Mouse (Mus musculus) embryo, embryonic 10 days (tissue): Measurements from ENCODE around the gene Krt18.
A peak's percentile ranks its signal among the peaks of the same experiment; 100 is the strongest.
"Not testable (repeated sequence)": the region's sequence is repeated elsewhere in the genome, so short reads cannot be mapped to it uniquely, and the experiment has no call there.

ENCODE experiments used
- DNase-seq: peaks from one replicate; pipeline ENCODE4 v3.0.0-alpha.2; 2015; ENCODE audit warnings: low spot score

Krt18 gene

DNA sequence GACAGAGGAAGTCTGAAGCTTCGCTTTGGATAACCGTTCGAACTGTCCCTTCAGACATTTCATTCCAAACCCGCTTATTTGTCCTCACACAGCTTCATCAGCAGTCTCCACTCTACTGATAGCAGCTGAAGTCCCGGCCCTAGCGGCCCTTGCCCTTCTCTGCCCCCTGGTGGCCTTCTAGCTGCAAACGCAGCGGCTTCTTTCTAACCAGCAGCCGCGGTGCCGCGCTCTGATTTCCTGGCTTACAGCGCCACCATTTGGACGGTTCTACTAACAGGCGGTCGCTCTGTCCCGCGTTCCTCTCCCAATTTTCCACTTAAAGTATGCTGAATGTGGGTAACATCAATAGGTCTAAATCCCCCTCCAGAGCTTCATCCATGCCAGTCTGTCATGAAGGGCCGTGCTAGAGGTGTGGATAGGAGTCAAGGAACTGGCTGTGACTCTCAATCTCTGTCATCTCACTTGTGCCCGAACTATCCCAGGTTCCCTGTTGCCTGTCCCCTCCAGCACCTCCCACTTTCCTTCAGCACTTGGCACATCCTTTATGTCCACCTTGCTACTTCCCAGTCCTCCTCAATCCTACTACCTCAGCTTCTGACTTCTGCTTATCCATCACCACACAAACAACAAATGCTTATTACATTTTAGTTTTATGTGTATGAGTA, 37.8 kb downstream of the Krt18 start:
- peak; percentile 97 for DNase-seq

DNA sequence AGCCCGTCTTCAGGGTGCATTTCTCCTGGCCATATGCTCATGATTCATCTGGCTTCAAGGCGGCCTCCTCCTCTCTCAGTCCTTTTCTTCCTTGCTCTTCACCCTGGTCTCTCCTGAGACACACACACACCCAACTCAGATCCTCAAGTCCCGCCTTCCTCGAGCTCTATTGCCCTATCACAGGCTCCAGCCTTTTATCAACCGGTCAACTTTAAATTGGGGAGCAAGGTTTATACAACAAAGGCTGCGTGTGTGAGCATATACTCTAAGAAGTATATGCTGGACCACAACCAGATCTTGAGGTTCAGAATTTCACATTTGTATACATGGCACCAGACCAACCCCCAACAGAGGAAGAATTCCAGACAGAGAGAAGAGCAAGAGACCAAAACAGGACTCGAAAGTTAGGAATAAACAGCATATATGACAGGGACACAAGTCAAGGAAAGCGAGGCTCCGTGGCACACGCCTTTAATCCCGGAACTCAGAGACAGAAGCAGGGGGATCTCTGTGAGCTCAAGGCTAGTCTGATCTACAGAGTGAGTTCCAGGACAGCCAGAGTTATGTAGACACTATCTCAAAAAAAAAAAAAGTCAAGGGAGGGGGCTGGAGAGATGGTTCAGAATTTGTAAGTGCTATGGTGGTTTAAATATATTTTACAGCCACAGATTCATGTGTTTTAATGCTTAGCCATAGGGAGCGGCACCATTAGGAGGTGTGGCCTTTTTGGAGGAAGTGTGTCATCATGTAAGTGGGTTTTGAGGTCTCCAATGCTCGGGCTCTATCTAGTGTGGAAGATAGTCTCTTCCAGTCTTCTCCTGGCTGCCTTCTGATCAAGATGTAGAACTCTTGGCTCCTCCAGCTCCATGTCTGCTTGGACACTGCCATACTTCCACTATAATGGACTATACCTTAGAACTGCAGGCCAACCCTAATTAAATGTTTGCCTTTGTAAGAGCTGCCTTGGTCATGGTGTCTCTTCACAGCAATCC, 42.8 kb downstream of the Krt18 start:
- DNase-seq, result no peak

DNA sequence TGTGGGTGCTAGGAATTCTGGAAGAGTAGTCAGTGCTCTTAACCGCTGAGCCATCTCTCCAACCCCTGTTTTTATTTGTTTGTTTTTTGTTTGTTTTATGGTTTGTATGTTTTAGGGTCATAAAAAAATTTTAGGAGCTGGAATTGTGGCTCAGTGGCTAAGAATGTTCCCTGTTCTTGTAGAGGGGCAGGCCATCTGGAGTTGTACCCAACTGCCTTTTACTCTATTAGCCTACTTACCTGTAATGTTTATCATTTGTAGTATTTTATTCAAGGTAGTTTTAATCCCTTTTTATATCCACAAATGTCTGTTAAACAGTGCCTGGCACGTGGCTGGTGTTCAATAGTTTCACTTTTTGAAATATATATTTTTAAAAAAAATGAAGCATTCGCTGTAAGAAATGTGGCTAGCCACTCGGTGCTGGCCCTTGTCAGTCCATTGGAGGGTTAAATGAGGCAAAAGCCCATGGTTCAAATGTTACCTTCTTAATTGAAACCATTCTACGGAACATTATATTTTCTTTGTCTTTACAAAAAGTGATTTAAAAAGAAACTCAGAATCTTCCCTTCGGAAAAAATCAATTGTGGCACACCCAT, 45.1 kb downstream of the Krt18 start:
- no peak for DNase-seq

DNA sequence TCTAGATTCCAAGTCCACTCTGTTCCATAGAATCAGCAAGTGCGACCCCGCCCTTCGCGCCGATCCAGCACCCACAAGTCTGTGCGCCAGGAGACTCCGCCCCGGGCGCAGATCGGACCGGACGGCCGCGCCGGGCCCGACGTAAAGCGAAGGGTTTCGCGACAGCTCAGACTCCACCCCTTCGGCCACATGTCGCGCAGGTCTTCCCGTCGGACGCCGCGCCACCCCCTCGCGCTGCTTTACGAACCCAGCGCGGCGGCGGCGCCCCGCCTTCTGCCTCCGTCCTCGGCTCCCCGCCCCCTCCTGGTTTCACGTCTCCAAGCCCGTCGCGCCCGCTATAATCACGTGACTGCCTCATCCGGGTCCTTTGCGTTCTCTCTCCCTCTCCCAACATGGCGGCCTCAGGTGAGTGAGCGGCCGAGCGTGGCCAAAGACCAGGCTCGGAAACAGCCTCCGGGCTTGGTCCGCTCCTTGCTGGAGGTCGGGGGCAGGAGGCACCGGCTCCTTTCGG, 45.6 kb downstream of the Krt18 start, which contains the start of gene Eif4b:
Gene Eif4b (plus strand): TSS at position 215 of the 511 bp plus-strand sequence.
- peak; percentile 99 for DNase-seq

DNA sequence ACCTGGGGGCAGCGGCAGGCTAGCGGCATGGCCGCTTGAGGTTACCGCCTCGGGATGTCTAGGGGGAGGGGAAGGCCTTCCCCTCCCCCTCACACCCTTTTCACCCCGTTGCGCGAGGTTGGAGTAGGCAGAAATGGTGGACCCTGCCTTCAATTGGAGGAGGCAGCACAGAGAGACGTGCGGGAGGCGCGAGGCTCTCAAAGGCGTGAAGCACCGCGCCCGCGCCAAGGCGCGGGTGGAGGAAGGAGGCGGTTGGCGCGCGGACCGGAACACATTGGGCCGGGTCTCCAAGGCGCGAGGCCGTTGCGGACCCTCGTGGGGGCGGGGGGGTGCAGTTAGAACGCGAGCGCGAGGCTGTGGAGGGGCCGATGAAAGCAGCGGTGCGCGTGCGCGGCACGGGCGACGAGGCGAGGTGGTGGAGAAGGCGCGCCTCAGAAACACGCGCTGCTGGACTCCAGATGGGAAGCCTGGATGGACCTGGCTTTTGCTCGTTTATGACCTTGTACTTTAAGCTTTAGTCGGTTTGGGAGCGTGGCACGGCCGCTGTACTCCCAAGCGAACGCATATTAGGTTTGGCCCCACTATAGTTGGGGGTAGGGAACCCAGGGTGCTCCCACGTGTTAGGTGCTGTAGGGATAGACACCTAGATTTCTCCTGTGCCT, 46.2 kb downstream of the Krt18 start:
- DNase-seq, result peak; percentile 78

DNA sequence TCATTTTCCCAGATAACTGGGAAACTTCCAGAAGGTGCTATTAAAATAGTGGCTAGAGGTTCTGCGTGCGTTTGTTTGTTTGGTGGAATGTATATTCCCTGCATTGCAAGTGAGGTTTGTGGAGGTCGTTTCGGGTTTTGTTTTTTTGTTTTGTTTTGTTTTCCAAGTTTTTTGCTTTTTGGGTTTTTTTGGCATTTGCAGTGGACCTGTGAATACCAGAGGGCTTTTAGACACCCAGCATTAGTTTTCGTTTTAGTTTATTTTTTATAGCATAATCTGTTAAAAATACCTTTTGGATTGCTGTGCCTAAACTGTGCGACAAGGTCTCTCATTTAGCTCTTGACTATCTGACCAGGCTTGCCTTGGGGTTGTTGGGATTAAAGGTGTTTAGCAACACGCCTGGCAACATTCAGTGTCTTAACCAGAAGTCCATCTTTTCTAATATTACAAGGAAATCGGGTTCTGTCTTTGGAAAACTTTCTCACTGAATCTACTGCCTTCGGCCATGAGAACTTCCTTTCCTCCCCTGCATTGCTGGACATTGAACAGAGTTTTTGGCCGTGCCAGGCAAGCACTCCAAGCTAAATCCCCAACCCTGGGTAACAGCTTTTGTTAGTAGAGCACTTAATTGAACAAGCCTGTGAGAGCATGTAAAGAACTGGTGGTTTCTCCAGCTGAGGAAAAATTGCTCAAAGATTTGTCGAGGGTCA, 47.1 kb downstream of the Krt18 start:
- DNase-seq, result no peak

DNA sequence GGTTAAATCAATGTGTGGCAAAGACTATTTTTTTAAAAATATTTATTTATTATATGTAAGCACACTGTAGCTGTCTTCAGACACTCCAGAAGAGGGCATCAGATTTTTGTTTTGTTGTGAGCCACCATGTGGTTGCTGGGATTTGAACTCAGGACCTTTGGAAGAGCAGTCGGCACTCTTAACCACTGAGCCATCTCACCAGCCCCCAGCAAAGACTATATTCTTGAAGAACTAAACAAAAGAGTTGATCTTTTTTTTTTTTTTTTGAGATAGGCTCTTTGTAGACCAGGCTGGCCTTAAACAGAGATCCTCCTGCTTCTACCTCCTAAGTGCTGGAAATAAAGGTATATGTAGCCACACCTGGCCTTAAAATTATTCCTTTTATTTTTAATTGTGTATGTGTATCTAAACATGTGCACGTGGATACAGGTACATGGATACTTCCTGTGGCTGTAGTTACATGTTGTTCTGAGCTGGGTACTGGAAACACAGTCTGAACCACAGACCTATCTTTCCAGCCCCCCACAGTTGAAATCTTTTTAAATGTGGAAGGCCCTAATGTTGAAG, 49.2 kb downstream of the Krt18 start:
- DNase-seq, result no peak

DNA sequence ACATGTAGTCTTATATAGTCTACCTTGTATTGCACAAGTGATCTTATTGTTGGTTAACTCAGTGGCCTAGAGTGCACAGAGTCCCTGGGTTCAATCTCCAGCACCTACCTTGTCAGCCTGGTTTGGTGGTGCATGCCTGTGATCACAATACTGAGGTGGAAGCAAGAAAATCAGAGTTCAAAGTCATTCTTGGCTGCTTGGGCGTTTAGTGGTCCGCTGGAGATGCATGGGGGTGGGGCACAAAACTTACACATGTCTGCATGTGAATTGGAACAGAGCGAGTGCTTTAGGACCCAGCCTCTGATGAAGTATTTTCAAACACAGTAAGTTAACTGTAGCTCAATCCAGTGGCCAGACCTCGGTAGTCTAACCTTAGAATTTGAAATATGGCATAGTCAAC, 51.2 kb downstream of the Krt18 start:
- no peak for DNase-seq

DNA sequence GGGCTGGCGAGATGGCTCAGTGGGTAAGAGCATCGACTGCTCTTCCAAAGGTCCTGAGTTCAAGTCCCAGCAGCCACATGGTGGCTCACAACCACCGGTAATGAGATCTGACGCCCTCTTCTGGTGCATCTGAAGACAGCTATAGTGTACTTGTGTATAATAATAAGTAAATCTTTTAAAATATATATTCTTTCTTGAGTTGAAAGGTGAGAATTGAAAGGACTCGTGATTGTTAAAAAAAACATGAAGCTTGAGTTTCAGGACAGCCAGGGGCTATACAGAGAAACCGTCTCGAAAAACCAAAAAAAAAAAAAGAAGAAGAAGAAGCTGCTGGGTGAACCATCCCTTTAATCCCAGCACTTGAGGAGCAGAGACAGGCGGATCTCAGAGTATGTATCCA, 51.9 kb downstream of the Krt18 start:
- not testable (repeated sequence) for DNase-seq

DNA sequence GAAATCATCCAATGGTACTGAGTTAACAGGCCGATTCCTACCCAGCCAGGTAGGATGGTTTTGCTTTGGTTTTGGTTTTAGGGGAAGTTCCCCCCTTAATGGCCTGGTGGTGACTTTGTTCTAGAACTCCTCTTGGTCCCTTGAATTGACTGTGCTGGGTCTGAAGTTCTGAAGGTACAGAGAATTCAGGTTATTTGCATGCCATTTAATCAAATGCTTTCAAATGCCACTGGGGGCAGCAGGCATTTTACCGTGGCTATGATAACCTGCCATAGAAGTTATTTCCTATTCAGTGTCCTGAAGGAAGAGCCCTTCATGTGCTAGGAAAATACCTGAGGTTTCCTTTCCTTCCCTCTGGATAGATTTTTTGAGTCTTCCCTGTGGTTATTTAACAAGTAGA, 52.4 kb downstream of the Krt18 start:
- no peak for DNase-seq
